8 mouse cellular contexts compared by ENCODE assay signal in the genomic region with DNA sequence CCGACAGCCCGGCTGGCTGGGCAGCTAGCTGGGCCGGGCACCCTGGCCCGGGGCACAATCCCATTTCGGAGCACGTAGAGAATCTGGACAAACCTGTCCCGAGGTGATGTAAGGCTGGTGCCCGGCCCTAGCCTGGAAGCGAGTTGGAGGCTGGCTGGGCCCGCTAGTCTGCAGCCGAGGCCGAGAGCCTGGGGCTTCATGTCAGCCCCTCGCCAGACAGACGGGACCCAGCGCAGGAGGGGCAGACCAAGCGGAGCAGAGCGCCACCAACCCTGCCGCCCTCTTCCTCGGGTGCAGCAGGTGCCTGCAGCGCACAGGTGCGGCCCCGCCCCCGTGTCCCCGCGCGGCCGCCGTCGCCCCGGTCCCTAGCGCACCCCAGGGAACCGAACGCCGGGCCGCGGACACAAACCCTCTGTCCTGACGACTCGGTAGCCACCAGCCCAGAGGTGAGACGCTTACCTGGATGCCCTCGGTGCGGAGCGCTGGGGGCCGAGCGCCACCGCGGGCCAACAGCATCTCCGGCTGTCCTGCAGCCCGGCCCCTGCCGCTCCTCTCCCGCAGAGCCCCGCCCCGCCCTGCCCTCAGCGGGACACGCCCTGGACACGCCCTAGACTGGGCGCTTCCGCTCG.
A peak's percentile ranks its signal among the peaks of the same experiment; 100 is the strongest.
DNase-seq lines count a peak whose midpoint lies in the region; ATAC-seq and TF ChIP-seq lines count a peak whose summit lies in the region.

No protein-coding gene starts in this region.

- ATAC-seq in erythroid progenitor cell, adult 5-6 weeks (replicated peaks; ENCODE audit: low FRiP score, poor library complexity, severe bottlenecking): peak; percentile 11; the same call in 1 of the 2 replicates
- ATAC-seq in limb, embryonic 11.5 days (ENCODE audit: insufficient number of reproducible peaks, low FRiP score, low TSS enrichment, low read depth): no peak; the same call in 1 of the 2 replicates
- peak; percentile 53 for ATAC-seq in midbrain, postnatal 0 days (ENCODE audit: low FRiP score)

- DNase-seq in gastrocnemius, adult 18-20 months (ENCODE audit: low spot score): peak; percentile 17
- DNase-seq in gastrocnemius, postnatal 10 days: no peak
- DNase-seq in CH12.LX (ENCODE audit: extremely low read depth): no peak
- no peak for DNase-seq in limb, embryonic 11.5 days (ENCODE audit: low spot score)
- DNase-seq in midbrain, postnatal 0 days (ENCODE audit: low spot score): no peak
- no peak for DNase-seq in adrenal gland, postnatal 14 days
- DNase-seq in kidney, adult 18-20 months: no peak

- no peak for TF ChIP-seq RAD21 in CH12.LX (IDR thresholded peaks at IDR 0.05; ENCODE audit: low read depth, low read length)

- peaks cover 0 to 15% of the 10 kb centered on the region in 2 experiments; a peak in 2 of 4 replicates for H3K4me1 ChIP-seq in CH12.LX (ENCODE audit: control insufficient read depth in 1 of 2, insufficient read depth in 2 of 2)
- peaks cover 5% of the 10 kb centered on the region; the same call in 1 of the 2 replicates for H3K4me1 ChIP-seq in limb, embryonic 11.5 days (ENCODE audit: control insufficient read depth, insufficient read depth, low read length)
- H3K4me1 ChIP-seq in midbrain, postnatal 0 days (ENCODE audit: insufficient read depth, low read length): peaks cover 7% of the 10 kb centered on the region; the same call in 1 of the 2 replicates

- no peak for TF ChIP-seq CTCF in CH12.LX (conservative IDR thresholded peaks at IDR 0.05 in 1 of 2, IDR thresholded peaks at IDR 0.05 in 1 of 2; ENCODE audit: low read depth in 2 of 2, low read length in 2 of 2)
- no peak for TF ChIP-seq CTCF in midbrain, postnatal 0 days (IDR thresholded peaks at IDR 0.05)

- H3K9me3 ChIP-seq in CH12.LX (replicated peaks; ENCODE audit: low read length): no peaks in the 10 kb centered on the region
- H3K9me3 ChIP-seq in limb, embryonic 11.5 days (ENCODE audit: control insufficient read depth, low read length): no peaks in the 10 kb centered on the region
- H3K9me3 ChIP-seq in midbrain, postnatal 0 days (ENCODE audit: low read length): no peaks in the 10 kb centered on the region

- H3K4me2 ChIP-seq in CH12.LX (ENCODE audit: insufficient read depth, low read depth, poor library complexity, severe bottlenecking): peak overlapping the region; percentile 60
- H3K4me2 ChIP-seq in limb, embryonic 11.5 days (ENCODE audit: low read depth, severe bottlenecking): peak overlapping the region; percentile 86
- peak overlapping the region; percentile 57 for H3K4me2 ChIP-seq in midbrain, postnatal 0 days (ENCODE audit: low read depth, low read length, poor library complexity, severe bottlenecking)

- dilution Hi-C loops in CH12.LX (cut with MboI; ENCODE audit: extremely low pct_ligation_motif_present, extremely low pct_unique_long_range_greater_than_20kb, low sequenced_read_pairs): no loop called here

- peaks cover 8 to 24% of the 10 kb centered on the region in 2 experiments for H3K36me3 ChIP-seq in CH12.LX (replicated peaks in 1 of 2; ENCODE audit: control insufficient read depth in 1 of 2, insufficient read depth in 1 of 2, low read length in 1 of 2)
- H3K36me3 ChIP-seq in limb, embryonic 11.5 days (ENCODE audit: control insufficient read depth, insufficient read depth, low read length): peaks cover 2% of the 10 kb centered on the region; the same call in 1 of the 2 replicates
- peaks cover 9% of the 10 kb centered on the region for H3K36me3 ChIP-seq in midbrain, postnatal 0 days (ENCODE audit: insufficient read depth, low read length)

- 1% methylated on average over 57 of the region's 58 CpGs for WGBS in limb, embryonic 11.5 days
- WGBS in midbrain, postnatal 0 days: 1% methylated on average over 45 of the region's 58 CpGs

- peak overlapping the region; percentile 27; the same call in 1 of the 2 replicates for H3K9ac ChIP-seq in CH12.LX (ENCODE audit: insufficient read depth, low read depth)
- H3K9ac ChIP-seq in limb, embryonic 11.5 days (ENCODE audit: low read length): peak overlapping the region; percentile 68
- H3K9ac ChIP-seq in midbrain, postnatal 0 days (replicated peaks; ENCODE audit: low read length, poor library complexity, severe bottlenecking): peak overlapping the region; percentile 79

- no peaks in the 10 kb centered on the region for H3K27me3 ChIP-seq in CH12.LX (replicated peaks)
- H3K27me3 ChIP-seq in limb, embryonic 11.5 days (ENCODE audit: control insufficient read depth, insufficient read depth, low read length): no peaks in the 10 kb centered on the region
- H3K27me3 ChIP-seq in midbrain, postnatal 0 days (ENCODE audit: insufficient read depth, low read length): no peaks in the 10 kb centered on the region

- no peak overlapping the region for H3K27ac ChIP-seq in CH12.LX (ENCODE audit: insufficient read depth, low read depth)
- no peak overlapping the region for H3K27ac ChIP-seq in limb, embryonic 11.5 days (replicated peaks; ENCODE audit: low read depth, low read length)
- peak overlapping the region; percentile 85 for H3K27ac ChIP-seq in midbrain, postnatal 0 days (ENCODE audit: low read depth, low read length)

- TF ChIP-seq POLR2A in CH12.LX (IDR thresholded peaks at IDR 0.05; ENCODE audit: low read depth, low read length): no peak; the same call in 1 of the 2 replicates

- H3K4me3 ChIP-seq in CH12.LX (replicated peaks in 1 of 3; ENCODE audit: low read depth in 2 of 3, low read length in 2 of 3, poor library complexity in 1 of 3): peak overlapping the region; percentile 59 to 86 (median 80)
- H3K4me3 ChIP-seq in limb, embryonic 11.5 days (ENCODE audit: low read depth, low read length): peak overlapping the region; percentile 87
- peak overlapping the region; percentile 75 for H3K4me3 ChIP-seq in midbrain, postnatal 0 days (ENCODE audit: low read depth, low read length)

- no peak for TF ChIP-seq EP300 in CH12.LX (IDR thresholded peaks at IDR 0.05; ENCODE audit: low read length)

- in situ Hi-C loops in CH12.LX (cut with MboI; ENCODE audit: low pct_ligation_motif_present, low pct_unique_long_range_greater_than_20kb, low sequenced_read_pairs): no loop called here

- H3K79me2 ChIP-seq in CH12.LX (replicated peaks; ENCODE audit: control insufficient read depth, extremely low read depth, insufficient read depth, poor library complexity, severe bottlenecking): no peaks in the 10 kb centered on the region; the same call in 1 of the 2 replicates

TF ChIP-seq in CH12.LX, 34 proteins besides CTCF, POLR2A, EP300 and RAD21:
- TF ChIP-seq MAX (IDR thresholded peaks at IDR 0.05; ENCODE audit: low read length) (no peak), SIN3A (IDR thresholded peaks at IDR 0.05; ENCODE audit: low read length) (peak; percentile 11; the same call in 1 of the 2 replicates), E2F4 (IDR thresholded peaks at IDR 0.05; ENCODE audit: insufficient replicate concordance, low read depth, low read length) (no peak), GABPA (IDR thresholded peaks at IDR 0.05; ENCODE audit: insufficient replicate concordance, low read depth, low read length) (no peak), MEF2A (IDR thresholded peaks at IDR 0.05; ENCODE audit: borderline replicate concordance, low read depth, low read length) (no peak), POLR2AphosphoS2 (IDR thresholded peaks at IDR 0.05; ENCODE audit: low read depth, low read length) (no peak), MXI1 (IDR thresholded peaks at IDR 0.05; ENCODE audit: low read depth, low read length) (no peak)

Comparison
In these comparisons a context has a peak if more than half of its experiments do, and no peak if none do; other contexts are left out.
1. H3K9ac ChIP-seq: peak in every context shown above with its lines; median percentile 79 in midbrain, postnatal 0 days; 68 in limb, embryonic 11.5 days; 27 in CH12.LX.